Mouse (Mus musculus): ENCODE measurements around the gene Olfr1484. TPM values are rescaled to one million over a fixed set of nuclear protein-coding genes. Genes with fewer than 3 reads are reported as not detected.
"Not testable (repeated sequence)": the region's sequence is repeated elsewhere in the genome, so short reads cannot be mapped to it uniquely, and the experiment has no call there.

Gene Olfr1484
- not detected in 2 replicates for total RNA-seq (2017)

DNA sequence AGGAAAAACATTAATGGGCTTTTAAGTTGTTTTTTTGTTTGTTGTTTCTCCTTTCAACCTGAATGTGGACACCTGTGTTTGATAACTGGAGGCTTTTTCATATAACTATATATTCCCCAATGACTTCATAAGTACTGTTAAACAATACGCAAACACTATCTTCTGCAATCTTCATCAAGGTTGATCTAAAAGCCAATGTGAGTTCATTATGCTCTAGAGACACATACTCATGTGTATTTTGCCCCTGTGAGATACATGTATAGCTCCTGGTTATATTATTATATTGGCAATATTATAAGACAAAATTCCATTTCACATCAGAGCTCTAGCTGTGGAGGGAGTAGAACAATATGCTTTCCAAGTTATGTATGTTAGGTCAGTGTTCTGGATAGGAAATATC lies at the start of gene Olfr1484:
Gene Olfr1484 (plus strand): TSS at position 301 of the 400 bp plus-strand sequence.
- ATAC-seq (replicated peaks; ENCODE audit: low read depth, poor library complexity, severe bottlenecking), result no peak

- ATAC-seq (replicated peaks; ENCODE audit: low read depth, poor library complexity, severe bottlenecking), result not testable (repeated sequence)
These were observed 33.8 kb downstream of the Olfr1484 start, which contains the start of gene Olfr1487 for GRCm38 (mm10) chr19:13617075-13617474. Olfr1487 (plus strand) TSS chr19:13617375.

GRCm38 (mm10) chr19:13631321-13631720 lies 48.0 kb downstream of the Olfr1484 start, which contains the start of gene Olfr1489:
Olfr1489 (plus strand) TSS chr19:13631621.
- ATAC-seq (replicated peaks; ENCODE audit: low read depth, poor library complexity, severe bottlenecking), result no peak

Other genes with a start within 250 kb of the Olfr1484 start
- gene Olfr1466, start 244.6 kb upstream of the Olfr1484 start, total RNA-seq (2017), result not detected in 2 replicates
- gene Olfr1467, start 221.3 kb upstream of the Olfr1484 start, total RNA-seq (2017), result not detected in 2 replicates
- gene Olfr1469, start 175.7 kb upstream of the Olfr1484 start, total RNA-seq (2017), result not detected in 2 replicates
- gene Olfr1471, start 140.1 kb upstream of the Olfr1484 start, total RNA-seq (2017), result not detected in 2 replicates
- not detected in 2 replicates for gene Olfr1472, start 127.4 kb upstream of the Olfr1484 start, total RNA-seq (2017)
- gene Olfr1474, start 113.9 kb upstream of the Olfr1484 start, total RNA-seq (2017), result not detected in 2 replicates
- not detected in 2 replicates for gene Olfr1475, start 103.3 kb upstream of the Olfr1484 start, total RNA-seq (2017)
- not detected in 2 replicates for gene Olfr1477, start 83.0 kb upstream of the Olfr1484 start, total RNA-seq (2017)
- not detected in 2 replicates for gene Olfr1480, start 55.6 kb upstream of the Olfr1484 start, total RNA-seq (2017)
- gene Olfr1487, start 33.9 kb downstream of the Olfr1484 start, total RNA-seq (2017), result not detected in 2 replicates
- gene Olfr1489, start 48.1 kb downstream of the Olfr1484 start, total RNA-seq (2017), result not detected in 2 replicates
- gene Olfr1490, start 67.6 kb downstream of the Olfr1484 start, total RNA-seq (2017), result not detected in 2 replicates
- gene Olfr1491, start 113.8 kb downstream of the Olfr1484 start, total RNA-seq (2017), result not detected in 2 replicates
- gene Olfr1493-ps1, start 139.8 kb downstream of the Olfr1484 start, total RNA-seq (2017), result not detected in 2 replicates
- not detected in 2 replicates for gene Olfr1494, start 156.2 kb downstream of the Olfr1484 start, total RNA-seq (2017)
- not detected in 2 replicates for gene Olfr1495, start 181.1 kb downstream of the Olfr1484 start, total RNA-seq (2017)
- gene Olfr1496, start 194.4 kb downstream of the Olfr1484 start, total RNA-seq (2017), result not detected in 2 replicates
- gene Olfr1497, start 214.7 kb downstream of the Olfr1484 start, total RNA-seq (2017), result not detected in 2 replicates
- gene Olfr1499, start 235.9 kb downstream of the Olfr1484 start, total RNA-seq (2017), result not detected in 2 replicates
- gene Olfr1500, start 247.0 kb downstream of the Olfr1484 start, total RNA-seq (2017), result not detected in 2 replicates

Data from common myeloid progenitor, adult 5-6 weeks (primary cell).